Mouse (Mus musculus): ENCODE data around the gene Bnc1.

Bnc1 gene

DNA sequence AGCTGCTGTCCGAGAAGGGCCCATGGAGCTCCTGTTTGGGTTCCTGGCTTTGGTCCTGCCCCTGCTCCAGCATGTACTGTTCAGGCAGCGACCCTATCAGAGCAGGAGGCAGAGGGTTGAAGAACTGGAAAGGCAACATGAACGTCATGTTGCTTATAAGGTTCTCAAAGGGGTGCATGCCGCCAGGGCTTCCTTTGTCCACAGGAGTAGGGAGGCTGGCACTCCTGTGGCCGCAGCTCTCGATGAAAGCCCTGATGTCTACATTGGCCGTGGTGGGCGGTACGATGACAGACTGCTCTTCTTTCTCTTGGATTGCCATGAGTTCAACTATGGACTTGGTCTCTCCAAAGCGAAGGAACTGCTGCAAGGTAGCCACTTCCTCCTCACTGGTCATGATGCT lies 17.5 kb downstream of the Bnc1 start:
- DNase-seq (ENCODE audit: low read depth, low spot score), result no peak

DNA sequence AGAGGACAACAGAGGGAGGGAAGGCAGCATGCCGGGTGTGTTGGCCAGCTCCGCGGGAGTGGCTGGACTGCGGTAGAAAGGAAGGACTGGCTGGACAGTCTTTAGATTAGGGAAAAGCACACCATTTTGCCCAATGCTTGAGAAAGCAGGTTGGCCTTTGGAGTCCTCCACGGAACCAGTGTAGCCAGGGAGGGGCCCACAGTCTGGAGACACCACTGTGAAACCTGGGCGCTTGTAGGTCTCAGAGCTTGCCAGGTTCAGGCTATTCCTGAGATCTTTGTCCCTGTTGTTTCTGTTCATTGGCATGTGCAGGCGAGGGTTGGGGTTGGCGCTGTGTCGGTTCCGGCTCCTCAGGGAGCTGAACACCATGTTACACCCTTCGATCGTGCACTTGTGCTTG lies 18.2 kb downstream of the Bnc1 start:
- no peak for DNase-seq (ENCODE audit: low read depth, low spot score)

DNA sequence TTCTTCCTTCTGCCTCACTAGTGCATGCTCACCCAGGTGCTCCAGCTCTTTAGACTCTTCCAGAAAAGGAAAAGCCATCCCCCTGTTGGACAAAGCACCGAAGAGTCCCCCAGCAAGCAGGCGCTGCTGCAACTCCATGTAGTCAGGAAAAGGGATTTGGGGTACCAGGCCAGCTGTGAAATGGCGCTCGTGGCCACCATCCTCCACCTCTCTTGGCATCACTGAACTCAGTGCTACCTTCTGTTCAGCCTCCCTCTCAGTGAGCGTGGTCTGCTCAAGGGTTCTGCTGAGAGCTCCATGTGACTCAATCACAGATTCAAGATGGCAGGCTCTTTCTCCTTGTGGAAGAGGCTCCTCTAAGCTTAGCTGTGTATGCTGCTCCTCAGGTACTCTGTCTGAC lies 18.8 kb downstream of the Bnc1 start:
- DNase-seq (ENCODE audit: low read depth, low spot score), result no peak

DNA sequence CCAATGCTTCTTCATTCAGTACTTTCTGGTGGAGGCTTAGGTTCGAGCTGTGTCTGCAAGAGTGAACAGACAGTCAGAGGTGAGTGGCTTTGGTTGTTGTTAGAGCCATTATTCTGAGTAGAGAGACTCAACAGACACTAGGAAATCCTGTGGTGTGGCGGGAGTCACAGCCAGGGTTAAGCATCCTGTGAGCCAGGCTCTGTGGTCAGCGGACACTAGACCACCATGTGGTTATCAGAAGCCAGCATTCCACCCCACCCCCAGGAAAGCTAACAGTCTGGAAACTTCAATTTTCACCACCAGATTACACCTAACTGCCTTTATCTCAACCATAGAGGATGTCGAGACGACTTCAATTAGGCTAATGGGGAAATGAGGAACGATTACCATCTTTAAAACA lies 23.1 kb downstream of the Bnc1 start:
- DNase-seq (ENCODE audit: low read depth, low spot score), result no peak

DNA sequence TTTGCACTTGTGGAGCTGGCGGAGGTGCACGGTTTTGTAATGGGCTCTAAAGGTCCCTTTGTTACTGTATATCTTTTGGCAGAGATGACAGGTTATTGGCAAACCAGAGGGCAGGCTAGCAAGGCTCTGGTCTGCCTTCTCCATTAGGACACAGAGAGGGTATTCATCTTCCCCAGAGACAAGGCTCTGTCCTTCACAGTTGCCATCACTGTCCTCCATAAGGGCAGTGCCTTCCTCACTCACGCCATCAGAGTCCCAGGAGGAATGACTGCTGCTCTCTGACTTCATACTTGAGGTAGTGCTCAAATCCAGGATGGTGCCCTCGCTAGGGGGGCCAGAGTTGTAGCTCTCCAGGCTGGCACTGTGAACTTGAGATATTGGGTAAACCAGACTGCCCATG lies 23.6 kb downstream of the Bnc1 start:
- no peak for DNase-seq (ENCODE audit: low read depth, low spot score)

DNA sequence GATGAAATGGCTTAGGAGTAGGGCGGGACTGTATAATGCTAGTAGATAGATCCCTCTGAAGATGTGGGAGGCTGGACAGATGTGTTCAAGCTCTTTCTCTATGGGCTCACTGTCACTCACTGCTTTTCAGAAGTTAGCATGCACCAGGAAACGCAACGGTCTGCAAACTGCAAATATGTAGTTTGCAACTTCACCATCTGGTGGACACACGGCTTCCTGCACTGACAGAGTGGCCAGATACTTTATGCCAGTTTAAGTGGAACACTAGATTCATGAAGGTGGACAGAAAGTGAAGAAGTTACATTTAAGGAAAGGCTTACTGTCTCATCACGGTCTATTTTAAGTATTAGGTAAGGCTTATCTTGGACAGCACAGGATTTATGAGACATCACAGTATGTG lies 25.9 kb downstream of the Bnc1 start:
- DNase-seq (ENCODE audit: low read depth, low spot score), result no peak

DNA sequence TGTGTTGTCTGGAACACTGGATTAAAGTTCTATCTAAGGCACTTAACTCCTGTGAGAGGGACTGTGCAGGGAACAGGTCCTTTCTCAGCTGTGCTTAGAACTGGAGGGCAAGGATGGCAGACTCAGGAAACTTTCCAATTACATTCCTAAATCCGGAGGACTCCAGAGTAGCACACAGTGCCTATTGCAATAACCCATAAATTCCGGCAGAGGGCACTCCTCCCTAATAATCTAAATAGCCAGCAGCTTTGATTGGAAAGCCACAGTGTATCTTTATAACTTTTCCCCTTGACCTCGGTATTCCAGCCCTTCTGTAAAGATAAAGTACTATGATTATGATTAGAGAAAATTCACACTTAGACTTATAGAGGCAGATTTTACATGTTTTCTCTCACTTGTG lies 32.4 kb downstream of the Bnc1 start:
- DNase-seq (ENCODE audit: low read depth, low spot score), result peak; percentile 69

DNA sequence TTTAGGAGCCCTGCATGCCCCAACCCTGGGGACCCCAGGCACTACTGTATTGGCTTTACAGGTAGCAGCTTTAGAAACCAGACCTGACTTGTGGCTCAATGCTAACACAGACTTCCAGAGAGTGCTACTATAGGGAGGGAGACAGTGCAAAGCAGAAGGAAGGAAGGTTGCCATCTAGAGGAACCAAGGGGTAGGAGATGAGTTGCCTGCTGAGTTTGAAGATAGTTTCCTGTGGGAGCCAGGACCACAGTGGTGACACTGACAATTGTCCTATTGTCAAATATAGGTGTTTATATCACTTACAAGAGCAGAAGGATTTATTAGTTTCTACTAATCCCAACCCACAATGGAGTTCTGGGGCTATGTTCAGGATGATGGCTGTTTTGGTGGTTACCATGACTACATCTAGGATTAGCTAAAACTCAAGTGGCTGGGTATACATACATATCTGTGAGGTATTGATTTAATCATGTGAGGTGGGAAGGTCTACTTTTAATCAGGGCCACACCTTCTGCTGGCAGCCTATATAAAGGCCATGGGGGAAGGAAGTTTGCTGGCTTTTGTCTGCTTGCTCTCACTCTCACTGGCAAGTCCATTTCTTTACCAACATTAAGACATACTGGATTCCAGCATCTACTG lies 37.8 kb downstream of the Bnc1 start:
- DNase-seq (ENCODE audit: low read depth, low spot score), result no peak

DNA sequence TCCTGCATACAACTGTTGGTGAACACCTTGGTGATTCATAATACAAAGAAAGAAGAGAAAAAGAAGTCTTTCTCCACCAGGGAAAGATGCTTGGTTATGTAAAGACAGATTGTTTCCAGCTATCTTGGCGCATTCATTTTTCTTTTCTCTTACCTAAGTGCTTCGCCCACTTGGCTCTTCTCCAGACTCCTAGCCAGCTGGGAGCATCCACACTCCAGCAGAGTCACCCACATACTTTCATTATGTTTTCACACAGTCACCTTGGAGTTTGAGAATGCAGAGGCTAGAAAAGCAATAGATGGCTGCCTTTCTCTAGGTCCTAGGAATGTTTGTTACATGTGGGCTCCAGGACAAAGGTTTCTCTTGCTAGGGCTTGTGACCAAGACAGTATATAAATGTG lies 41.6 kb downstream of the Bnc1 start:
- DNase-seq (ENCODE audit: low read depth, low spot score), result no peak

DNA sequence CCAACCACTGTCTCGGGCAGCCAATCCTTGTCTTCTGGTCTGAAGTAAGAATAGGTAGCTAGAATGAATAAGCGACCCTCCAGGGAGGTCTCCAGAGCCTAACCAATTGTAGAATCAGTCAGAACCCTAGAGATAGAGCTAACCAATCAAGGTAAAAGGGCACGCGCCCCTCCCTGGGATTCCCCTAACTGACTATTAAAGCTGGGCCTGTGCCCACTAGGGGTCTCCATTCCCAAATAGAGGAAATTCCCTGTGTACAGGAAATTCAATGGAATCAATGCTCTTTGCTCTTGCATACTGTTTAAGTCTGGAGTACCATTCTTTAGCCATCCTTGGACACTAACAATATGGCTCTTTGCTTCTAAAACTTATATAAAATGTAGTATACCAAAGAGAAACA lies 46.7 kb downstream of the Bnc1 start:
- peak; percentile 43 for DNase-seq (ENCODE audit: low read depth, low spot score)

DNA sequence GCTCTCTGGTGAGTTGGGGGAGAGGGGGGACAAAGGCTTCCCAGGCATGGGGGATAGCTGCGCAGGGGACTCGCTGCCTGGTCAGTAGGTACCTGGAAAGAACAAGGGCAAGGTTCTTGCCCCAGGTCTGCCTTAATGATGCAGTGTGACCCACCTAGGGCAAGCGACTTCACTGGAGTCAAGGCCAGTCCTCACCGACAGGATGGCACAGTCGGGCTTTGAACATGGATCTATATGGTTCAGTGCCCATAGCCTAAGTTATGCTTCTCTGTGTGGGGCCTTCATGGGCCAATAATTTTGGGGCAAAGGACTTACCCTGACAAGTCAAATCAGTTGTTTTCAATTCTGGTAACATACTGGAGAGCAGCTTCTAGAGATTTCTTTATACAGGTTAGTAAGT lies 57.3 kb downstream of the Bnc1 start:
- DNase-seq (ENCODE audit: low read depth, low spot score), result peak; percentile 43

DNA sequence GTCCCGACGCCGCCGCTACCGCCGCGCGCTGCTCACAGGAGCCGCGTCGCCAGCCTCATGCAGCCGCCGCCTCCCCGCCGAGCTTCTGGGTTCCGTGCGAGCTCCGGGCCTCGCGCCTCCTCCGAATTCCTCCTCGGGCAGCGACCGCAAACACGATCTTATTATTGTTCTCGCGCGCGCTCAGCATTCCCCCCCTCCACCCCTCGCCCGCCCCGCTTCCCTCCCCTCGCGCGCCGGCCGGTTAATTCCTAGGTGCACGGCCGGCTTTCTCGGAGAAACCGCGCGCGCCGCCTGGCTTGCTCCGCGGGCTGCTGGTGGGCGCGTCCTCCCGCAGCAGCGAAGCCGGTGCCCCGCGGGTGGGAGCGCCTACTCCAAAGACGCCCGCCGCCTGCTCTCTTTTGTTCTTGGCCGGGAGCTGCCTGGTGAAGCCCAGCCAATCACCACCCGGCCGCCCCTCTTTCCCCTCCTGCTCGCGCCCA lies 57.8 kb downstream of the Bnc1 start, which contains the start of gene Hdgfl3:
TSS of gene Hdgfl3 (minus strand) at position 207 of the 479 bp plus-strand sequence.
- peak; percentile 67 for DNase-seq (ENCODE audit: low read depth, low spot score)

DNA sequence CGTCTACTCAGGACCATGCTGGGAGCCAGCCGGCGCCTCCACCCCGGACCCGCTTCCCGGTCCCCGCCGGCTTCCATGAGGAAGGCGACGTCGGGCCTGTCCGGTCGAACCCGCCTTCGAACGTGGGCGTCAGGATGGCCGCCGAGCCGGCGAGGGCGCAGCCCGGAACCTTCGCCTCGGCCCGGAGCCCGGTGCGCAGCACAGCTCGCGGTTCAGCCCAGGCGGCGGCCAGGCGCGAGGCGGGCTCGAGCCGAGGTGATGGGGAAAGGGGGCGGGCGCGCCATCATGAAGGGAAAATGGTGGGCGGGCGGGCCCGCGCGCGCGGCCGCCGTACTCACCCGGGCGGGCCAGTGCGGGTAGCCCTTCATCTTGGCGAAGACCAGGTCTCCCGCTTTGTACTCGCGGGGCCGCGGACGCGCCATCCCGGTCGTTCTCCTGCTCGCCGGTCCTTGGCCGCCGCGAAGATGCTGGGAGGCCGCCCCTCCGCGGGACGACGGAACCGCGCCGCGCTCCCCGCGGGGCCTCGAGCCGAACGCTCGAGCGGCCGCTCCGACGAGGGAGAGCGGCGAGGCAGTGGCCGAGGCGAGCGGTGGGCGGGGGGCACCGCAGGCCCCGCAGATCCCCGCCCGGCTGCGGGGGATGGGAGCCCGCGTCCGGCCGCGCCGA lies 58.4 kb downstream of the Bnc1 start:
- DNase-seq (ENCODE audit: low read depth, low spot score), result peak; percentile 49

DNA sequence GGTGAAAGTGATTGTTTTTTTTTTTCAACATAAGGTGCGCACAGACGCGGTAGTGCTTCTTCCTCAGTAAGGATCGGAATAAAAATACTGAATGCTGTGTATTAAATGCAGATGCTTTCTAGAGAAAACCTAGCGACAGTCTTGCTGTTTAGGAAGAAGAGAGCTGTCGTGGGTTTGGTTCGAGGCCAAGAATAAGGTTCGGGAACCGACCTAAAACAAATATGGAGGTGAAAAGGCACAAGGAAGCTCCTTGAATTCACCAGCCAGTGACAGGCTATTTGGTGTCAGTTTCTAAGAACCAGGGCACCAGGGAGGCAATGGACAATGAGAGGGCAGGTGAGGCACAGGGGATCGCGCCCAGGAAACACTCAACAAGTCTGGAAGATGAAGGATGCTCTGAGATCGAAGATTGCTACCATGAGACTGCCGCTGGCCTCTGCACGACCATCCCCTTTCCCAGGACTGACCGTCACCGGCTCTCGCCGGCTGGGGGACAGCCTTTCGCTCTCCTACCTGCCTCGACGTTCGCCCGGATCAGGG lies 59.0 kb downstream of the Bnc1 start:
- DNase-seq (ENCODE audit: low read depth, low spot score), result peak; percentile 9

DNA sequence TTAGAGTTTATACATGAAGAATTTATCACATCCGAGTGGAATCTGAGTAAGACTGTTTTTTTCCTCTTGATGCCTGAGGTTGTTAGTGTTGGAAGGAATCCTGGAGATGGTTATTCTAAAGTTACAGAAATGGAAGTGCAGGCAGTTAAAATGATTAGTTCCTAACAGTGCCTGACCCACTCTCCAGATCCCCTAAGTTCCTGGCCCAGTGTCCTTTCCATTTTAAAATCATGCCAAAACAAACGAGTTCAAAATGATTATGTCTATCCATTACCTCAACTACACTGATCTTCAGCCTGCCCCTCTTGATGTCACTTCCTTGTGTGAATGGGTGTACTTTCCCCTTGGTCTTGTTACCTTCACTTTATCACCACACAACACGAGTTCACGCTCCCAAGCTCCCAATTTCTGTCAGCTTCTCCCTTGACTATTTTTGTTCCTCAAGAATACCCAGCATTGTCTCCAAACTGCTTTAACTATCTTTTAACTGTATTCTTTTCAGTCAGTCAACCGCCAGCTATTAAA lies 59.5 kb downstream of the Bnc1 start:
- no peak for DNase-seq (ENCODE audit: low read depth, low spot score)

DNA sequence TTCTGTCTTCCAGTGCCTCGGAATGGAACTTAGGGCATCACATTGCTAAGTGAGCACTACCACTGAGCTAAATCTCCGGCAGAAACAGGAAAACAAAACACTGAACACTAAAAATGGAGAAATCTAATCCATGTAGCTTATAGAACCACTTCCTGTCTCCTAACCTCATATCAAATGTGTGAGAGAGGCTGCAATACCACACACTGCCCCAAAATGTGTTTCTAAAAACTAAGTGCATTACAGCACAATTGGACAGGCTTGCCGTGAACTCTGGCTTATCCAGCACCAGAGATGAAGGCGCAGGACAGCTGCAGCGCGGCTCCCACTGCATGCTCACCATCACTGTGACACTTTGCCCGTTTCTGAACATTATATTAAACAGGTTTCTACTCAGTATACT lies 63.1 kb downstream of the Bnc1 start:
- DNase-seq (ENCODE audit: low read depth, low spot score), result no peak

DNA sequence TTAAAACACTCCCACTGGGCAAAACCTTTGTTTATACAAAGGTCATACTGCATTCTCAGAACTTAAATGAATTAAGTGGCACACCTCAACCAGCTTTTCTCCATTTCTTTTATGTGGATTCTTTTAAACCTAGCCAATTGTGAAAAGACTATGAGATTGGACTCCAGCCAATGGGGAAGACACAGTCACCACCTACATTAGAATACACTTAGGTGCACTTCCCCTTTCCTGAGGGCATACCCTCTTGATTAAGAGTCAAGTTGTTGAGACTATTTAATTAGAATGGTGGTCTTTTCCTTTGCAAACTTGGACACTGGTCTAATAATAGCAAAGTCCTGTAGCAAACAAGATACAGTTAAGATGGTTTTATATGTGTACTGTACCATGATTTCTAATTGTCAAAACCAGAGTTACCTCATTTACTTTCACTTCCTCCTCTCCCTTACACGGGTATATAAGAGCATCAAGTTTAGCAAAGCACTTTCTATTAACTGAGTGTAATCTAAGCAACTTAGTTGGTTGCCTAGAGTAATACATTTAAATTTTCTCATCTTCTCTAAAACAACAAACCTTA lies 70.6 kb downstream of the Bnc1 start:
- DNase-seq (ENCODE audit: low read depth, low spot score), result no peak

DNA sequence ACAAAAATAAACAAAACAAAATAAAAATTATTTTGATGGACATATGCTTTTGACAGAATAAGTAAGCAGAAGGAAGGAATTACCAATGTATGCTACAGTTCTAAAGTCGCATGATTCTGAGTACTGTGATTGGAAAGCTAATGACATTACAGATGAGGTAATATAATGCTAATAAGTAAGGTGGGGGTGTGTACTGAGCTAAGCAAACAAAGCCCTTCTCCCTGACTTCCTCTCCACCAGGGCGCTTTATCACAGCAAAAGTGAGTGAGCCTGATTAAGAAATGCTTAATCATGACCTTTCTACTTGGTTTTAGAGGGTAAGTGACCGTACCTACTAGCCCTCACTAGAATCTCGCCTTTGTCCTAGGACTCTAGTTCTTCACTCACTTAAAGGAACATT lies 71.8 kb downstream of the Bnc1 start:
- DNase-seq (ENCODE audit: low read depth, low spot score), result no peak

DNA sequence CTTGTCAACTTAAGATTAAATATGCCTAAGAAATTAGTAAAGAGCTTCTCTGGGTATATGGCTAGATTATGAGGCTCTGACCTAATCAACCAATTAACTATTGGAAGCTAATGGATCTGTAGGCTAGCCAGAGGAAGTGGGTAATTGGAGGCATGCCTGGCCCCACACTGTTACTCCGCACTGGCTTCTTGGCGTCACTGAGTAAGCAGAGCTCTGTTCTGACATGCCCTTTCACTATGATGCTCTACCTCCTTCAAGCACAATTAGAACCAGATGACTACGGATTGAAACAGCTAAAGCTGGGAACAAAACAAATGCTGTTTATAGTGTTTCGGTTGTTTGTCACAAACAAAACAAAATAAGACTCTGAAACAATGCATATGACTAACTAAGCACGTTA lies 73.8 kb downstream of the Bnc1 start:
- DNase-seq (ENCODE audit: low read depth, low spot score), result peak; percentile 59
